Mouse (Mus musculus): ENCODE results near the gene Mfsd4b4. TPM values are rescaled to one million over a fixed set of nuclear protein-coding genes. Genes with fewer than 3 reads are reported as not detected.
A peak's percentile ranks its signal among the peaks of the same experiment; 100 is the strongest.
"Not testable (repeated sequence)": the region's sequence is repeated elsewhere in the genome, so short reads cannot be mapped to it uniquely, and the experiment has no call there.

The Mfsd4b4 gene
- polyA plus RNA-seq (2012; rRNA removed) = 3.0 and 3.9 TPM in 2 replicates

DNA sequence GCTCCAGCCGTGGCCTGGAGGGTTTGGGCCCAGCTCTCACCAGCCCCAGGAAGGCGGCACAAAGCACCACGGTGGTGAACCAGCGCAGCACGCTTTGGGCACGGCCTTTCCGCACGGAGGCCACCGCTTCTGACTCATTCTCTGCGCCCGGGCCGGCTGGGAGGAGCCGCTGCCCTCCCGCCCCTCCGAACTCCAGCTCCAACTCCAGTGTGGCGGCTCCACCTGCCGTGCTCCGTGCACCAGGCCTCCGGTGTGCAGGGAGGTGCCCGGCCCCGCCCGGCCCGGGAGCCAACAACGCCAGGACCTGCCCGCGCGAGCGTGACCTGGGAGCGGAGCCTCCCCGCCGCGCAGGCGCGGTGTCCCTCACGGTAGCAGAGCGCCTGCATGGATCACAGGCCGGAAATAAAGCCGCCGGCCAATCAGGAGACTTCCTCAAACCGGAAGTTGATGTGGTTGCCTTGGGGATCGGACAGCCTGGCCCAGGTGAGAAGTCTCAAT lies at the start of gene Mfsd4b4:
TSS of gene Mfsd4b4 (minus strand) at position 365 of the 498 bp plus-strand sequence.
- H3K27ac ChIP-seq (ENCODE audit: control insufficient read depth, insufficient read depth, low read depth, low read length) = peak within 1 kb of the TSS; percentile 67
- no peak for TF ChIP-seq CTCF (IDR thresholded peaks at IDR 0.05; ENCODE audit: control insufficient read depth, insufficient read depth, insufficient replicate concordance, low read depth, low read length)
- TF ChIP-seq POLR2A (IDR thresholded peaks at IDR 0.05; ENCODE audit: control insufficient read depth, low read depth, low read length) = peak; percentile 78
- peaks cover 8% of the 10 kb centered on the region for H3K4me1 ChIP-seq (ENCODE audit: control insufficient read depth, insufficient read depth, low read length)
- no peaks in the 10 kb centered on the region for H3K27me3 ChIP-seq (ENCODE audit: control insufficient read depth, insufficient read depth, low read length)
- no peaks in the 10 kb centered on the region for H3K36me3 ChIP-seq (ENCODE audit: control insufficient read depth, insufficient read depth, low read length)
- peak within 1 kb of the TSS; percentile 93 for H3K4me3 ChIP-seq (ENCODE audit: control insufficient read depth, low read depth, low read length)

DNA sequence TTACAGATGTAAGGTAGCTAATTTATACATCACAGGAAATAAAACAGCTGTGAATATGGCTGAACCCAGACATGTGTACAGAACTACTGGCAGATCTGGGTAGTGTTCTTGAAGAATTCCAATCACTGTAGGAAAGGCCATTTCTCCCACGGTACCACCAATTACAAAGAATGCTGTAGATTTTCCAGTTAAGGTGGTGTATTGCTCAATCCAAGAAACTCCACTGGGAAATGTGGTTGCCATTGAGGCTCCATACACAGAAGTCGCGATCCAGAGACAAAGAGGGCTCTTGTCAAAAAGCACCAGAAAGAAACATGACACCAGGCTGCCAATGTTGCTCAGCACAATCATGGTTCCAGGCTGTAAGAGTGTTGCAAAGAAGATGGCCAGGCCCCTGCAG lies 48.2 kb upstream of the Mfsd4b4 start:
- not testable (repeated sequence) for H3K27ac ChIP-seq (ENCODE audit: control insufficient read depth, insufficient read depth, low read depth, low read length); H3K36me3 ChIP-seq (ENCODE audit: control insufficient read depth, insufficient read depth, low read length); H3K4me1 ChIP-seq (ENCODE audit: control insufficient read depth, insufficient read depth, low read length); H3K4me3 ChIP-seq (ENCODE audit: control insufficient read depth, low read depth, low read length); H3K27me3 ChIP-seq (ENCODE audit: control insufficient read depth, insufficient read depth, low read length)

- H3K4me1 ChIP-seq (ENCODE audit: control insufficient read depth, insufficient read depth, low read length) = no peaks in the 10 kb centered on the region
- no peaks in the 10 kb centered on the region for H3K27me3 ChIP-seq (ENCODE audit: control insufficient read depth, insufficient read depth, low read length)
- no peaks in the 10 kb centered on the region for H3K36me3 ChIP-seq (ENCODE audit: control insufficient read depth, insufficient read depth, low read length)
- H3K27ac ChIP-seq (ENCODE audit: control insufficient read depth, insufficient read depth, low read depth, low read length) = no peak overlapping the region
- TF ChIP-seq POLR2A (IDR thresholded peaks at IDR 0.05; ENCODE audit: control insufficient read depth, low read depth, low read length) (no peak), CTCF (IDR thresholded peaks at IDR 0.05; ENCODE audit: control insufficient read depth, insufficient read depth, insufficient replicate concordance, low read depth, low read length) (no peak)
- H3K4me3 ChIP-seq (ENCODE audit: control insufficient read depth, low read depth, low read length) = no peak overlapping the region
Observed at GRCm38 (mm10) chr10:39936553-39936952, 37.5 kb upstream of the Mfsd4b4 start.

DNA sequence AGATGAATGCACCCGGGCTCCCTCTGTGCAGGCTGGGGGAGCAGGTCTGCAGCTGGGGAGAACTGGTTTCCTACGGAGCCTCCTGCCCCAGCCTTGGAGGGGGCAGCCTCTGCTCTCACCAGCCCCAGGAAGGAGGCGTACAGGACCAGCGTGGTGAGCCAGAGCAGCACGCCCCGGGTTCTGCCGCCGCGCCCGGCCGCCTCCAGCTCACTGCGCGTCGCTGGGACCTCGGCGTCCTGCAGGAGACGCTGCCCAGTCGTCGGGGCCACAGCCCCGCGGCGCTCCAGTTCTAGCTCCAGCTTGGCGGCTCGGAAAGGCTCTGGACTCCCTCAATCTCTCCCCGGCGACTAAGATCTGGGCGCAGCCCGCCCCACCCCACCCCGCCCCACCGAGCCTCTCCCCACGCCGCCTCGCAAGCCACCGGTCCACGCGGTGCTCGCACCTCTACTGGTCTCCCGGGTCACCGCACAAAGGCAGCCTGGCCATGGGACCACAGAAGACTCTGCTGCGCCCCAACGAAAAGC lies 27.6 kb upstream of the Mfsd4b4 start, which contains the start of gene Mfsd4b2:
TSS of gene Mfsd4b2 (minus strand) at position 308 of the 524 bp plus-strand sequence.
- no peaks in the 10 kb centered on the region for H3K36me3 ChIP-seq (ENCODE audit: control insufficient read depth, insufficient read depth, low read length)
- peaks cover 6% of the 10 kb centered on the region; the same call in 1 of the 2 replicates for H3K27me3 ChIP-seq (ENCODE audit: control insufficient read depth, insufficient read depth, low read length)
- H3K27ac ChIP-seq (ENCODE audit: control insufficient read depth, insufficient read depth, low read depth, low read length) = no peak within 1 kb of the TSS
- peak within 1 kb of the TSS; percentile 70 for H3K4me3 ChIP-seq (ENCODE audit: control insufficient read depth, low read depth, low read length)
- peaks cover 8% of the 10 kb centered on the region for H3K4me1 ChIP-seq (ENCODE audit: control insufficient read depth, insufficient read depth, low read length)
- no peak for TF ChIP-seq POLR2A (IDR thresholded peaks at IDR 0.05; ENCODE audit: control insufficient read depth, low read depth, low read length)
- no peak for TF ChIP-seq CTCF (IDR thresholded peaks at IDR 0.05; ENCODE audit: control insufficient read depth, insufficient read depth, insufficient replicate concordance, low read depth, low read length)

GRCm38 (mm10) chr10:39924556-39924955 lies 25.5 kb upstream of the Mfsd4b4 start:
- not testable (repeated sequence) for H3K36me3 ChIP-seq (ENCODE audit: control insufficient read depth, insufficient read depth, low read length); H3K4me1 ChIP-seq (ENCODE audit: control insufficient read depth, insufficient read depth, low read length); H3K27me3 ChIP-seq (ENCODE audit: control insufficient read depth, insufficient read depth, low read length); H3K27ac ChIP-seq (ENCODE audit: control insufficient read depth, insufficient read depth, low read depth, low read length); H3K4me3 ChIP-seq (ENCODE audit: control insufficient read depth, low read depth, low read length)

DNA sequence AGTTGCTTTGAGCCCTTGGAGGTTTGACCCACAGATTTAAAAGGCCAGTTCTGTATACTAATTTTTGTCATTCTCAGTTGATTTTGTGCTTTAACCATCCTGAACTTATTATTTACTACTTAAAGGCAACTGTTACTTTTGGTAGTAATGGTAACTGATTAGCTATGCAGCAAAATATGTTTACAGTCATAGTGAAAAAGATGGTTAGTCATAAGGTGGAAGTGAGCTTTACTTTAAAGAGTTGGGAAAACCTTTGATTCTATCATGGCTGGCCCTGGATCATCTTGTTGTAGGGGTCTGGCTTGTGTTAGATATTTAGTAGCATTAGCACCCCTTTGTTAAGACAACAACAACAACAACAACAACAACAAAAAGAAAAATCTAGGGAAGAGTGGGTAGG lies 13.6 kb upstream of the Mfsd4b4 start:
- Histone ChIP-seq H3K4me3 (ENCODE audit: control insufficient read depth, low read depth, low read length) (no peak overlapping the region), H3K27ac (ENCODE audit: control insufficient read depth, insufficient read depth, low read depth, low read length) (no peak overlapping the region), H3K36me3 (ENCODE audit: control insufficient read depth, insufficient read depth, low read length) (no peaks in the 10 kb centered on the region), H3K27me3 (ENCODE audit: control insufficient read depth, insufficient read depth, low read length) (no peaks in the 10 kb centered on the region), H3K4me1 (ENCODE audit: control insufficient read depth, insufficient read depth, low read length) (no peaks in the 10 kb centered on the region)
- TF ChIP-seq POLR2A (IDR thresholded peaks at IDR 0.05; ENCODE audit: control insufficient read depth, low read depth, low read length) (no peak), CTCF (IDR thresholded peaks at IDR 0.05; ENCODE audit: control insufficient read depth, insufficient read depth, insufficient replicate concordance, low read depth, low read length) (no peak)

GRCm38 (mm10) chr10:39908768-39909441 lies 9.9 kb upstream of the Mfsd4b4 start:
- H3K36me3 ChIP-seq (ENCODE audit: control insufficient read depth, insufficient read depth, low read length) = no peaks in the 10 kb centered on the region
- TF ChIP-seq CTCF (IDR thresholded peaks at IDR 0.05; ENCODE audit: control insufficient read depth, insufficient read depth, insufficient replicate concordance, low read depth, low read length) (no peak), POLR2A (IDR thresholded peaks at IDR 0.05; ENCODE audit: control insufficient read depth, low read depth, low read length) (no peak)
- H3K4me1 ChIP-seq (ENCODE audit: control insufficient read depth, insufficient read depth, low read length) = no peaks in the 10 kb centered on the region
- H3K27me3 ChIP-seq (ENCODE audit: control insufficient read depth, insufficient read depth, low read length) = no peaks in the 10 kb centered on the region
- no peak overlapping the region for H3K27ac ChIP-seq (ENCODE audit: control insufficient read depth, insufficient read depth, low read depth, low read length)
- no peak overlapping the region for H3K4me3 ChIP-seq (ENCODE audit: control insufficient read depth, low read depth, low read length)
